Mouse (Mus musculus) heart, adult 2 months (tissue): Measurements from ENCODE around the gene Hdac9.

Experiments
- CTCF ChIP-seq: fragments of 200-600 bp; IDR thresholded peaks from 2 replicates; pipeline ENCODE4 v1.8.1; 2022; ENCODE audit warnings: antibody characterized with exemption, mild to moderate bottlenecking, moderate library complexity
- POLR2A ChIP-seq: fragments of 200-500 bp; IDR thresholded peaks from 2 replicates; pipeline ENCODE4 v1.6.1; 2011; ENCODE audit warnings: mild to moderate bottlenecking, low read depth, low read length, control low read depth; ENCODE audit not compliant: insufficient read depth

- no peak for TF ChIP-seq CTCF
- TF ChIP-seq POLR2A: no peak
Measured at GRCm38 (mm10) chr12:34604521-34604920, 312.4 kb downstream of the Hdac9 start.
